Comparison of ENCODE assay signal across 13 mouse cellular contexts in genomic region chr7:79311420-79311988, GRCm38 (mm10). TPM values are rescaled to one million over a fixed set of nuclear protein-coding genes. Genes with fewer than 3 reads are reported as not detected.
DNase-seq lines count a peak whose midpoint lies in the region; ATAC-seq lines count a peak whose summit lies in the region.
"Had no signal": no experiment of that assay in that cellular context is flagged by ENCODE, and none has a peak within 500 bp of the region (broad histone marks: within the 10 kb centered on the region; RNA-seq: fewer than 3 reads in every experiment).

No protein-coding gene starts in this region.

- no peak overlapping the region for H3K4me3 ChIP-seq in heart, embryonic 12.5 days
- H3K4me3 ChIP-seq in midbrain, embryonic 11.5 days (ENCODE audit: low read depth, low read length), result no peak overlapping the region
- no peak overlapping the region for H3K4me3 ChIP-seq in midbrain, embryonic 16.5 days (ENCODE audit: low read depth, low read length)
- H3K4me3 ChIP-seq in neural tube, embryonic 15.5 days (replicated peaks), result no peak overlapping the region
- H3K4me3 ChIP-seq in kidney, embryonic 14.5 days (ENCODE audit: low read length), result no peak overlapping the region

- no peak for ATAC-seq in heart, embryonic 12.5 days (ENCODE audit: insufficient number of reproducible peaks, low FRiP score)
- no peak for ATAC-seq in midbrain, embryonic 11.5 days (ENCODE audit: low FRiP score)
- ATAC-seq in midbrain, embryonic 16.5 days, result no peak
- ATAC-seq in neural tube, embryonic 15.5 days (ENCODE audit: low FRiP score), result no peak
- ATAC-seq in kidney, embryonic 14.5 days (ENCODE audit: low FRiP score, low TSS enrichment), result no peak
- ATAC-seq: inflammation-experienced regulatory T-cells, adult 6 months; Patski had no signal

- H3K9me3 ChIP-seq in heart, embryonic 12.5 days (replicated peaks), result no peaks in the 10 kb centered on the region
- H3K9me3 ChIP-seq in midbrain, embryonic 11.5 days (ENCODE audit: control insufficient read depth, low read length), result no peaks in the 10 kb centered on the region
- H3K9me3 ChIP-seq in midbrain, embryonic 16.5 days (replicated peaks; ENCODE audit: control insufficient read depth, low read length, poor library complexity, severe bottlenecking), result no peaks in the 10 kb centered on the region
- no peaks in the 10 kb centered on the region for H3K9me3 ChIP-seq in neural tube, embryonic 15.5 days (replicated peaks)
- H3K9me3 ChIP-seq in kidney, embryonic 14.5 days (ENCODE audit: control insufficient read depth, low read length), result no peaks in the 10 kb centered on the region

- H3K4me1 ChIP-seq in heart, embryonic 12.5 days (replicated peaks), result peaks cover 60% of the 10 kb centered on the region
- peaks cover 45% of the 10 kb centered on the region for H3K4me1 ChIP-seq in midbrain, embryonic 11.5 days (ENCODE audit: control insufficient read depth, insufficient read depth, low read length)
- H3K4me1 ChIP-seq in midbrain, embryonic 16.5 days (ENCODE audit: control insufficient read depth, insufficient read depth, low read length), result peaks cover 53% of the 10 kb centered on the region
- peaks cover 72% of the 10 kb centered on the region for H3K4me1 ChIP-seq in neural tube, embryonic 15.5 days
- H3K4me1 ChIP-seq in kidney, embryonic 14.5 days (ENCODE audit: control insufficient read depth, insufficient read depth, low read length), result peaks cover 48% of the 10 kb centered on the region

- WGBS in heart, embryonic 12.5 days, result 90% methylated on average over 5 of the region's 5 CpGs
- 95% methylated on average over 5 of the region's 5 CpGs for WGBS in midbrain, embryonic 11.5 days
- WGBS in midbrain, embryonic 16.5 days, result 89% methylated on average over 5 of the region's 5 CpGs
- 89% methylated on average over 5 of the region's 5 CpGs for WGBS in neural tube, embryonic 15.5 days
- WGBS in kidney, embryonic 14.5 days, result 97% methylated on average over 5 of the region's 5 CpGs

- H3K9ac ChIP-seq in heart, embryonic 12.5 days, result no peak overlapping the region
- no peak overlapping the region for H3K9ac ChIP-seq in midbrain, embryonic 11.5 days (ENCODE audit: low read length)
- no peak overlapping the region for H3K9ac ChIP-seq in midbrain, embryonic 16.5 days (ENCODE audit: low read depth, low read length)
- no peak overlapping the region for H3K9ac ChIP-seq in neural tube, embryonic 15.5 days (replicated peaks)
- H3K9ac ChIP-seq in kidney, embryonic 14.5 days (ENCODE audit: low read depth, low read length), result no peak overlapping the region

- H3K4me2 ChIP-seq in heart, embryonic 12.5 days, result no peak overlapping the region
- H3K4me2 ChIP-seq in midbrain, embryonic 11.5 days, result no peak overlapping the region
- no peak overlapping the region for H3K4me2 ChIP-seq in midbrain, embryonic 16.5 days (ENCODE audit: low read length)
- no peak overlapping the region for H3K4me2 ChIP-seq in neural tube, embryonic 15.5 days
- H3K4me2 ChIP-seq in kidney, embryonic 14.5 days (replicated peaks; ENCODE audit: low read depth, low read length), result no peak overlapping the region

- peak; percentile 72 to 76 for DNase-seq in heart, adult 18-20 months
- DNase-seq in midbrain, embryonic 11.5 days (ENCODE audit: low spot score, missing footprints), result peak; percentile 85
- peak; percentile 19 to 64 for DNase-seq in heart, adult 9 months (ENCODE audit: low spot score in 2 of 2)
- no peak for DNase-seq in layer of hippocampus, adult 18-20 months (ENCODE audit: low spot score in 2 of 2)
- DNase-seq: cerebellum, adult 2 months; right cerebral cortex, adult 18-20 months; thymus, postnatal 4 days had no signal

- no peaks in the 10 kb centered on the region for H3K36me3 ChIP-seq in heart, embryonic 12.5 days
- H3K36me3 ChIP-seq in midbrain, embryonic 11.5 days (ENCODE audit: control insufficient read depth, insufficient read depth, low read length), result no peaks in the 10 kb centered on the region
- no peaks in the 10 kb centered on the region for H3K36me3 ChIP-seq in midbrain, embryonic 16.5 days (ENCODE audit: control insufficient read depth, insufficient read depth, low read length)
- no peaks in the 10 kb centered on the region for H3K36me3 ChIP-seq in neural tube, embryonic 15.5 days
- H3K36me3 ChIP-seq in kidney, embryonic 14.5 days (ENCODE audit: control insufficient read depth, insufficient read depth, low read length), result no peaks in the 10 kb centered on the region

- no peak overlapping the region for H3K27ac ChIP-seq in heart, embryonic 12.5 days (ENCODE audit: poor library complexity, severe bottlenecking)
- no peak overlapping the region for H3K27ac ChIP-seq in midbrain, embryonic 11.5 days (ENCODE audit: low read depth, low read length)
- no peak overlapping the region for H3K27ac ChIP-seq in midbrain, embryonic 16.5 days (ENCODE audit: low read length)
- H3K27ac ChIP-seq in neural tube, embryonic 15.5 days (replicated peaks), result peak overlapping the region; percentile 48; the same call in 1 of the 2 replicates
- H3K27ac ChIP-seq in kidney, embryonic 14.5 days (ENCODE audit: low read depth, low read length), result no peak overlapping the region

- no peaks in the 10 kb centered on the region for H3K27me3 ChIP-seq in heart, embryonic 12.5 days (replicated peaks)
- H3K27me3 ChIP-seq in midbrain, embryonic 11.5 days (ENCODE audit: control insufficient read depth, insufficient read depth, low read length), result no peaks in the 10 kb centered on the region
- no peaks in the 10 kb centered on the region for H3K27me3 ChIP-seq in midbrain, embryonic 16.5 days (ENCODE audit: control insufficient read depth, insufficient read depth, low read depth, low read length)
- no peaks in the 10 kb centered on the region for H3K27me3 ChIP-seq in neural tube, embryonic 15.5 days (replicated peaks)
- H3K27me3 ChIP-seq in kidney, embryonic 14.5 days (ENCODE audit: control insufficient read depth, insufficient read depth, low read length), result no peaks in the 10 kb centered on the region
- H3K27me3 ChIP-seq: Patski had no signal

RNA-seq across cellular contexts. Expression of gene Abhd2, which starts 38.5 kb away (rescaled TPM):
- 10 to 100 TPM; 33.0 to 36.3 TPM for total RNA-seq in heart, adult 18-20 months (2021)
- 5.6 and 5.8 TPM in 2 replicates for polyA plus RNA-seq in heart, embryonic 12.5 days (2016; fragmentation: Nextera tagmentation; extraction: Ambion mirVana)
- 11.6 and 11.7 TPM in 2 replicates for polyA plus RNA-seq in midbrain, embryonic 11.5 days (2014; fragmentation: Nextera tagmentation; extraction: Ambion mirVana)
- 18.7 and 19.3 TPM in 2 replicates for polyA plus RNA-seq in midbrain, embryonic 16.5 days (2015; fragmentation: Nextera tagmentation; extraction: Ambion mirVana)
- 15.6 TPM in 2 replicates for polyA plus RNA-seq in neural tube, embryonic 15.5 days (2015; fragmentation: Nextera tagmentation; extraction: Ambion mirVana)
- 10 to 100 TPM; 62.0 to 65.6 TPM for total RNA-seq in layer of hippocampus, adult 18-20 months (2021)
- 10.2 and 12.6 TPM in 2 replicates for polyA plus RNA-seq in kidney, embryonic 14.5 days (2014; fragmentation: Nextera tagmentation; extraction: Ambion mirVana)

Comparison
In these comparisons a context has a peak if more than half of its experiments do, and no peak if none do; other contexts are left out.
1. DNase-seq: peak in heart, adult 18-20 months (2 of 2), midbrain, embryonic 11.5 days (single experiment) and heart, adult 9 months (2 of 2); none in layer of hippocampus, adult 18-20 months (0 of 2).